Mouse (Mus musculus) small intestine, adult 2 months (tissue): Measurements from ENCODE around the gene Banp. TPM values are rescaled to one million over a fixed set of nuclear protein-coding genes. Genes with fewer than 3 reads are reported as not detected.

ENCODE experiments used
- H3K27ac ChIP-seq: fragments of 200-500 bp; 2 replicates; pipeline ENCODE4 v1.5.1; 2012; ENCODE audit warnings: low read depth, low read length, control low read depth, inconsistent platforms; ENCODE audit not compliant: insufficient read depth
- H3K27me3 ChIP-seq: fragments of 200-500 bp; 2 replicates; pipeline ENCODE4 v1.6.1; 2012; ENCODE audit warnings: mild to moderate bottlenecking, moderate library complexity, low read length, inconsistent platforms; ENCODE audit not compliant: control insufficient read depth, insufficient read depth
- H3K36me3 ChIP-seq: fragments of 200-500 bp; 2 replicates; pipeline ENCODE4 v1.6.1; 2012; ENCODE audit warnings: mild to moderate bottlenecking, low read length, control low read depth, inconsistent platforms; ENCODE audit not compliant: control insufficient read depth, insufficient read depth
- H3K4me1 ChIP-seq: fragments of 200-500 bp; 2 replicates; pipeline ENCODE4 v1.6.1; 2012; ENCODE audit warnings: low read length, inconsistent platforms, mixed read lengths; ENCODE audit not compliant: control insufficient read depth, insufficient read depth, insufficient read length
- H3K4me3 ChIP-seq: fragments of 200-500 bp; 2 replicates; pipeline ENCODE4 v1.5.1; 2012; ENCODE audit warnings: low read depth, mild to moderate bottlenecking, control low read depth, inconsistent platforms, low read length, moderate library complexity
- CTCF ChIP-seq: fragments of 200-500 bp; IDR thresholded peaks from 2 replicates; pipeline ENCODE4 v1.5.1; 2012; ENCODE audit warnings: low read depth, mild to moderate bottlenecking, control low read depth, inconsistent platforms, low read length, moderate library complexity, mixed read lengths; ENCODE audit not compliant: insufficient replicate concordance, insufficient read length; ENCODE audit errors: extremely low read depth
- POLR2A ChIP-seq: fragments of 200-500 bp; IDR thresholded peaks from 2 replicates; pipeline ENCODE4 v1.6.1; 2012; ENCODE audit warnings: low read depth, mild to moderate bottlenecking, control low read depth, inconsistent platforms, low read length, moderate library complexity
- WGBS: fragments of 180-500 bp; shearing (Covaris S2); methylation state at CpG from one replicate; pipeline ENCODE4 v1.1.7; 2018; 5-methylcytosine and 5-hydroxymethylcytosine counted together
- polyA plus RNA-seq: library from polyadenylated mRNA; depleted of rRNA; stranded (reverse); fragments of >200 nt; gene quantifications from 2 replicates; pipeline ENCODE4 v1.2.3, GENCODE M21; 2012

Banp gene
- polyA plus RNA-seq, 1 experiment = 34.3 TPM

DNA sequence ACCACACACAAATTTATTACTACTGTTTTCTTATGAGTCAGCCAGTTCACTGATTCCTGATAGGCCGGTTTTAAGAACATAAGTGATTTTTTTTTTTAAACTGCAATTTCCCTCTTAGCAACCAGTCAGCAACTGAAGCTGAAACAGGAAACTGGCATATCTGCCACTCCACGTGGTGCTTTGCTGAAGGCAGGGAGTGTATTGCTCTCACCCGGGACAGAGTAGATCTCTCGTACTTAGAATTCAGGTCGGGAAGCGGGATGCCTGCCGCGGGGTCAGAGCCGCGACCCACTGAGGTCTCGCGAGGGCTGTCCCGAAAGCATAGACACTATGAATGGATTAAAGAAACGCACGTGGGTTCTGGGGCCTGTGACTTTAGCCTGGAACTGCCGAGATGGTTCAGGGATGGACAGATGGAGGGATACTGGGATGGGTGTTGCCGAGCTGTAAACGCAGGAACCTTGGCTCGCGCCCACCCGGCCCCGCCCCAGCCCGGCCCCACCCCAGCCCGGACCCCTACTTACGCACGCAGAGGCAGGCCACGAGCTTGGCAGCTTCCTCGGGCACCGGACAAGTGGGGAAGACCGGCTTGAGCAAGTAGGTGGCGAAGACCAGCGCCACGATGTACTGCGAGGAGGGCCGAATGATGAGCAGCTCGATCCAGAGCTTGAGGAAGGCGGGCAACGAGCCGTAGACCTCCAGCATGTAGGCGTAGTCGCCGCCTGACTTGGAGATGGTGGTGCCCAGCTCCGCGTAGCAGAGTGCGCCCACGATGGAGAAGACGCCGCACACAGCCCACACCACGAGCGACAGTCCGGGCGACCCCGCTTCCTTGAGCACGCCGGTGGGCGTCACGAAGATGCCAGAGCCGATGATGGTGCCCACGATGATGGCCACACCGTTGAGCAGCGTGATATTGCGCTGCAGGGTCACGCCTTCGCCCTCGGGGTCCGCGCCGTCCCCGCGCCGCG lies 42.7 kb upstream of the Banp start:
- H3K27me3 ChIP-seq = no peaks in the 10 kb centered on the region
- no peak overlapping the region for H3K27ac ChIP-seq
- no peak for TF ChIP-seq POLR2A
- TF ChIP-seq CTCF = no peak
- H3K4me1 ChIP-seq = peaks cover 9% of the 10 kb centered on the region
- H3K36me3 ChIP-seq = no peaks in the 10 kb centered on the region
- WGBS = under 1% methylated on average over 72 of the region's 72 CpGs
- peak overlapping the region; percentile 79 for H3K4me3 ChIP-seq

DNA sequence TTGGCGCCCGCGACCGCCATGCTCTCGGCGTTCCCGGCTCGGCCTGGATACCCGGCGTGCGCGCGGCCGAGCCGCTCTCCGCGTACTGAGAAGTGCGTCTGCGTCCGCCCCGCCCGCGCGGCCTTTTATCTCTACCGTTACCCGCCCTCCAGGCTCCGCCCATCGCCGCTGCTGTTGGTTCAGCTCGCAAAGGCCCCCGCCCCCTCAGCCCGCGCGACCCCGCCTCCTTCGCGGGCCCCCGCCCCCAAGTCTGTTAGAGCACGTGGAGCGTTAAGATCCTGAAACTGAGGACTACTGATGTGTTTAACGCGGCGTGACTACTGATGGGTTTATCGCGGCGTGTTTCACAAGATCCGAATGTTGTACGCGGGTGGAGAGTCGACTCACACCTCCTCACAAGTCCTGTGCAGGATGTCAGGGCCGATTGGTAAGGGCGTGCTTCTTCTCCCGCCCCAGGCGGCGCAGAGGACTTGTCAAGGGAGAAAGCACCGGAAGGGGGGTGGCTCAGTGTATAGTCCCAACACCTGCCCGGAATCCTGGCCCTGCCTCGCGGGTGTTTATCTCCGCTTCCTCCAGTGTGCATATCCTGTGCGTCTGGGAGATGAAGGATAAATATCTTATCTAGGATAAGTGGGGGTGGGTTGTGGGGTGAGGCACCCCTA lies 41.8 kb upstream of the Banp start, which contains the start of gene Slc7a5:
TSS of gene Slc7a5 (minus strand) at position 108 of the 662 bp plus-strand sequence.
- H3K4me1 ChIP-seq = peaks cover 9% of the 10 kb centered on the region
- no peaks in the 10 kb centered on the region for H3K27me3 ChIP-seq
- TF ChIP-seq CTCF (no peak), POLR2A (peak; percentile 93)
- peak within 1 kb of the TSS; percentile 79 for H3K4me3 ChIP-seq
- H3K36me3 ChIP-seq = no peaks in the 10 kb centered on the region
- H3K27ac ChIP-seq = no peak within 1 kb of the TSS
- WGBS = under 1% methylated on average over 61 of the region's 61 CpGs

DNA sequence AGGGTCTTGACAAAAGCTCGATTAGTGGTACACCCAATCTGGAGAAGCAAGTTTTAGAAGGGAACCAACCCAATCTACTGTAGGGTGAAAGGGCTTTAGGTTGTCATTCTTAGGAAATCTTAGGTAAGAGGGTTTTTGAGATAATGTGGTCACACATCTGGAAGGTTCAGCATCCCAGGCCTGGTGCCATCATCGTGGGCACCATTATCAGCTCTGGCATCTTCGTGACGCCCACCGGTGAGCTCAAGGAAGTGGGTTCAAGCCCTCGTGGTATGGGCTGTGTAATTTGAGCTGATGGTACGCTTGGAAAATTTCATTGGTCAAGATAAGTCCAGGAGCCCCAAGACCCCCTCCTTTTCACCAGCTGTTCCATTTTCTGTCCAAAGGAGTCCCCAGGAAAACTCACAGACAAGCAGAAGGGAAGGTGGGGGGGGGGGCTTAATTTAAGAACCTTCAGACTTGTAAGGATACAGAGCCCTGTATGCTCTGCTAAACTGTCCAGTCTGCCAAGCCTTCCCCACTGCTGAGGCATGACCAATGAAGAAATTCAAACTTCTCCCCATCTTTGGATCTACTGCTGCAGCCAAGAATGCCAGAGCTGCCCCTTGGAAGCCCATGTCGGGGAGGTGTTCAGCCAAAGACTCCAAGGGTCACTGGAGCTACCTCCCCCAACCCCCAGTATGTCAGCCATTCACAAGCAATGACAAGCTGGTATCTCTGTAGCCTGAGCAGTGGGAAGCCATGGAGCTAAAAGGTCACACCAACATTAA lies 41.0 kb upstream of the Banp start:
- no peaks in the 10 kb centered on the region for H3K27me3 ChIP-seq
- TF ChIP-seq CTCF (no peak), POLR2A (no peak)
- H3K4me1 ChIP-seq = peaks cover 9% of the 10 kb centered on the region
- H3K36me3 ChIP-seq = no peaks in the 10 kb centered on the region
- 44% methylated on average over 8 of the region's 8 CpGs for WGBS
- no peak overlapping the region for H3K27ac ChIP-seq
- no peak overlapping the region for H3K4me3 ChIP-seq

DNA sequence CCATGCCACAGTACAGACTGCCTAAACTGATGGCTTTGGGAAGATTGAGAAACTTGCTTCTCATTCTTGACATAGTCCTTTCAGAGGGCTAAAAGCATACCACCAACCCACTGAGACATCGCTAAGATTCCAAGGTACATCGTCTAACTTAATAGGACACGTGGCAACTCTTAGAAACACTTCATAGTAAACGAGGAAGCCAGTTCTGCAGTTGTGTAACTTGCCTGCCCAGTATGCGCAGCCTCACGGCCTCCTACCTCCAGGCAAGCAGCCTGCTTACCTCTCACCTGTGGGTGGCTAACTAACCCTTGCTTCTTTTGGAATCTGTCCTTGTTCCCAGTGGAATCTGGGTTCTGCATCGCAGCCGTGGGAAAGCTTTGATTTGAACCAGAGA lies 40.4 kb upstream of the Banp start:
- TF ChIP-seq POLR2A (no peak), CTCF (no peak)
- WGBS = 31% methylated on average over 8 of the region's 8 CpGs
- H3K36me3 ChIP-seq = no peaks in the 10 kb centered on the region
- H3K4me1 ChIP-seq = peaks cover 9% of the 10 kb centered on the region
- no peak overlapping the region for H3K4me3 ChIP-seq
- H3K27ac ChIP-seq = no peak overlapping the region
- H3K27me3 ChIP-seq = no peaks in the 10 kb centered on the region

DNA sequence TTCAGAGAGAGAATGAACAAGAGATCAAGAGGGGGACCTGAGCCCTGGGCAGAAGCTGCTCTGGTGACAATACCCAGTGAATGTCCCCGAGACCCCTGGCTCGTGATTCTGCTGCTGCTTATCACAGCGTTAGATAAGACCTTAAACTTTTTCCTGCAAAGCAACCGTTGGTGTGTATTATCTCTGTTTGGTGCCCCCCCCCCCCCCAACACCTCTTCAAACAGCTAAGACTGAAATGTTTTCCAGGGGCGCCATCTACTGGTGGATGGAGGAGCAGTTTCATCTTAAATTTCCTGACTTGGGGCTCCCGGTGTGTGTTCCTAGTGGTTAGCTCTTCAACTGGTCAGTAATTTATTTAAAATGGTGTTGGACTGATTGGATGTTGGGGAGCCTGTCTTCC lies 39.9 kb upstream of the Banp start:
- WGBS = under 1% methylated on average over 6 of the region's 6 CpGs
- TF ChIP-seq CTCF = peak; percentile 58; the same call in 1 of the 2 replicates
- TF ChIP-seq POLR2A = no peak
- Histone ChIP-seq H3K27me3 (no peaks in the 10 kb centered on the region), H3K27ac (no peak overlapping the region), H3K36me3 (no peaks in the 10 kb centered on the region), H3K4me3 (no peak overlapping the region), H3K4me1 (peaks cover 9% of the 10 kb centered on the region)

DNA sequence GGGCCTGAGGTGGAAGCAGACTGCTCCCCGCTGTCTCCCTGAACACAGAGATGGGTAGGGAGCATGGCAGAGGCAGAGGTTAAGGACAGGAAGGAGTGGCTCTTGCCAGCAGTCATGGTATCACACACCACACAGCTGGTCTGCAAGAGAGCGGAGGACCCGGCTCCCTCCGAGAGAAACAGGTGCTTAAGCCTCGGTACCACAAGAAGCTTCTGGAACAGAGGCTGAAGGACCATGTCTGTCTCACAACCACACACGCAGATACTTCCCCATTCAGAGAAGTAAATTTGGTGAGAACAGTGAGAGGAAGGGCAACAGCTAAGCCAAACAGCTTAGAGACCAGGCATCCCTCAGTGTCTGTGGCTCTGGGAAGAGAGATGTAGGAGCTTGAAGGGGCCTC lies 38.1 kb upstream of the Banp start:
- WGBS = 90% methylated on average over 6 of the region's 6 CpGs
- no peaks in the 10 kb centered on the region for H3K27me3 ChIP-seq
- no peaks in the 10 kb centered on the region for H3K36me3 ChIP-seq
- H3K4me3 ChIP-seq = no peak overlapping the region
- peaks cover 5% of the 10 kb centered on the region; the same call in 1 of the 2 replicates for H3K4me1 ChIP-seq
- no peak overlapping the region for H3K27ac ChIP-seq
- no peak for TF ChIP-seq POLR2A
- no peak for TF ChIP-seq CTCF
